Mouse (Mus musculus): Measurements from ENCODE around the gene Camta1.

DNA sequence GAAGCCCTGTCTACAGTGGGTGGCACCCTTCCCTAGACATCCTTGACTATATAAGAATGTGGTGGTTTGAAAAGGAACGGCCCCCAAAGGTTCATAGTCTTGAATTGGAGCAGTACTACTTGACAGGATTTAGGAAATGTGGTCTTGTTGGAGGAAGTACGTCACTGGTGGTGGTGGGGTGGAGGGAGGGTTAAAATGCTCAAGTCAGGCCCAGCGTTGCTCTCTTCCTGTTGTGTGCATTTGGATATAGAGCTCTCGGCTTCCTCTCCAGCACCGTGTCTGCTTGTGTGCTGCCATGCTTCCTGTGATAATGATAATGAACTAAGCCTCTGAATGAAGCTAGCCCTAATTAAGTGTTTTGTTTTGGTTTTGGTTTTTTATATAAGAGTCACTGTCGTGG, 114.0 kb downstream of the Camta1 start:
- no peak for TF ChIP-seq CTCF (IDR thresholded peaks at IDR 0.05; ENCODE audit: low read depth)
- no peak for TF ChIP-seq EP300 (optimal IDR thresholded peaks at IDR 0.05)

Measured in stomach, postnatal 0 days (tissue).